Mouse (Mus musculus): Measurements from ENCODE around the gene Lgals12. TPM values are rescaled to one million over a fixed set of nuclear protein-coding genes. Genes with fewer than 3 reads are reported as not detected.

Gene Lgals12
- 0.33 TPM for polyA plus RNA-seq (2015; fragmentation: Illumina TruSeq; extraction: RNeasy Lipid Tissue Mini Kit (QIAGEN cat#74804); ENCODE audit: insufficient read depth, low replicate concordance)

DNA sequence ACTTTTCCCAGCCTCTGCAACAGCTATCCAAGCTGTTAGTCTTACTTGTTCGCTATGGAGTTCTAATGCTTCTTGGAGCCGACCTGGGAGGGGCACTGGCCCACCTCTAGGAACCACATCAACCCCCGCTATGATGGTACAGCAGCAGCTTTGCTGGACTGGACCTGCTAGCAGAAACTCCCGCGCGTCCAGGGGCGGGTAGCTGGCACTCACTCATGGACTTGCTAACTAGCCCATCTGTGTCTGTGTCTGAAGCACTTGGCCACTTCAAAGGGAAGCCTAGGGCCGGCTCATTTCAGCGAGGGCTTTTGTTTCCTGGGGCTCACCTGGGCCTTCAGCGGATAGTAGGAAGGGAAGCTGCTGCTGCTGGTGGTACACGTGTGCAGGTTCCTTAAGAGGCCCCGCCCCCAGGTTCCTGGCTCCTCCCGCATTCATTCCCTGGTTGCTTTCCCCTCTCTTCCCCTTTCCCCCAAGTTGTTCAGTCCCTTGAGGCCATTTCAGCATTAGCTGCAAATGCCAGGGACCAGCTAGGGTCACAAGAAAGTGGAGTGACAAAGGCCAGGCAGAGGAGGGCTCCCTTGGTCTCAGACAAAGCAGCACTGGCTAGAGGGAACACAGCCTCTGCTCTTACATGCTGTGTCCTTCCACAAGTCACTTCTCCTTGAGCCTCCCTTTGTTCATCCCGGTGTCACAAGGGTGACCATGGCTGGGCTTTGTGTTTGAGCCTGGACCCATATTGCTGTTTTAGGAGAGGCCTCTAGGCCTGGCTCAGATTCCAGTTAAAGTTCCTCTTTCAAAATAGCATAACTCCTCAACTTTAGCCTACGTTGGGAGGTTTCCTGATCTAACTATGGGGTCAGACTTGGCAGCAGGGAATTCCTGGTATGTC lies at the start of gene Lgals12:
Lgals12 (minus strand) TSS at position 393 of the 889 bp plus-strand sequence.

DNA sequence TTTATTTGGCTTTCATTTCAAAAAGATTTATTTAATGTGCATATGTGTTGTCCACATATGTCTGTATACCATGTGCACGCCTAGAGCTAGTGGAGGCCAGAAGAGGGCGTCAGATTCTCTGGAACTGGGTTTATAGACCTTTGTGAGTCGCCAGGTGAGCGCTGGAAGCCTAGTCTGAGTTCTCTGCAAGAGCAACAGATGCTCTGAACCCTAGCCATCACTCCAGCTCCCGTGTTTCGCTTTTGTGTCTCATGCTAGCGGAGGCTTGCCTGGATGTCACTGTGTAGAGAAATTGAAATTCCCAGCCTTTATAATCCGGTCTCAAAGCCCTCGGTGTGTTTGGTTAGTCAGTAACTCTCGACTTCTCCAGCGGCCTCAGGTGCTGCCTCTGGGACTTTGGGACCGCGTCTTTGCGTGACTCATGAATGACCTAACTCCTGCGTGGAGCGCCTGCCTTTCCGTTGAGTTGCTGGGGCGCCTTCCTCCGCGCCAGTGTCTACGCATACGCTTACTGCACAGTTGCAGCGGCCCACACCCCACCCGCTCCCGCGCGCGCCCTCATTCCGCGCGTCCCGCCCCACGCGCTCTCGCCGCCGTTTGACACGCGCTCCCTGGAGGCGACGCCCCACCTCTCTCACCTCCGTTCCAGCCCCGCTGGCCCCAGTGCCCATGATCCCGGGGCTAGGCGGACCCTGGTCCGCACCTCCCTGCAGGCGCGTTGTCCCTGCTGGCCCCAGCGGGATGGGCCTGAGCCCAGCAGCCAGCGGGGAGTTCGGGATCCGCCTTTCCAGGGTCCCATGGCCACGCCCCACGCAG lies 5.2 kb upstream of the Lgals12 start, which contains the start of gene Hrasls5:
Hrasls5 (plus strand) TSS at position 600 of the 816 bp plus-strand sequence.

DNA sequence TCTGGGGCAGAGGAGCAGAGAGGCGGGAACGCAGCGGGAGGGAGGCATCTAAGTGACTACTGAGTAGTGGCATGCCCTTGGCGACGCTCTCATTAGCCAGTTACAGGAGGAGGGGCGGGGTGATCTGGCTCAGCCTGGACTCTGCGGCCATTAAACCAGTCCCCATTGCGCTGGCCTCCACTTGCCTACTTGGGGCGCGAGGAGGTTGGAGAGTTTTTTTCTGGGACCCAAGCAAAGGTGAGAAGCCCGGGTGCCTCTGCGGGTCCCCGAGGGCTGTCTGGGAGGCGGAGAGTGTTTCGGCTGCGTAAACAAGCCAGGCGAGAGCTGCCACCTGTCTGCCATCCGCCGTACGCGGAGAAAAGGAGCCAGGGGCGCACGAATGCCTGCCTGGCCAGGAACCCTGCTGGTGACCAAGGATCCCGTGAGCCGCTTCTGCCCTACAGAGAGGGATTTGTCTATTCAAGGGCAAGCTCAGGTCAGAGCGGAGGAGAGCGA lies 49.6 kb downstream of the Lgals12 start, which contains the start of gene Pla2g16:
Pla2g16 (plus strand) TSS at position 132 of the 495 bp plus-strand sequence.

Other genes starting within 250 kb of the Lgals12 start
- gene Spindoc, start 224.2 kb downstream of the Lgals12 start, polyA plus RNA-seq (2015; fragmentation: Illumina TruSeq; extraction: RNeasy Lipid Tissue Mini Kit (QIAGEN cat#74804); ENCODE audit: insufficient read depth, low replicate concordance) = 6.8 TPM
- gene 2700081O15Rik, start 189.6 kb downstream of the Lgals12 start, polyA plus RNA-seq (2015; fragmentation: Illumina TruSeq; extraction: RNeasy Lipid Tissue Mini Kit (QIAGEN cat#74804); ENCODE audit: insufficient read depth, low replicate concordance) = 7.2 TPM
- gene Rtn3, start 123.9 kb downstream of the Lgals12 start, polyA plus RNA-seq (2015; fragmentation: Illumina TruSeq; extraction: RNeasy Lipid Tissue Mini Kit (QIAGEN cat#74804); ENCODE audit: insufficient read depth, low replicate concordance) = 126 TPM
- 67.7 TPM for gene Atl3, start 113.2 kb downstream of the Lgals12 start, polyA plus RNA-seq (2015; fragmentation: Illumina TruSeq; extraction: RNeasy Lipid Tissue Mini Kit (QIAGEN cat#74804); ENCODE audit: insufficient read depth, low replicate concordance)
- 27.5 TPM for gene Pla2g16, start 49.7 kb downstream of the Lgals12 start, polyA plus RNA-seq (2015; fragmentation: Illumina TruSeq; extraction: RNeasy Lipid Tissue Mini Kit (QIAGEN cat#74804); ENCODE audit: insufficient read depth, low replicate concordance)
- not detected for gene Hrasls5, start 5.3 kb upstream of the Lgals12 start, polyA plus RNA-seq (2015; fragmentation: Illumina TruSeq; extraction: RNeasy Lipid Tissue Mini Kit (QIAGEN cat#74804); ENCODE audit: insufficient read depth, low replicate concordance)
- not detected for gene Slc22a19, start 104.1 kb upstream of the Lgals12 start, polyA plus RNA-seq (2015; fragmentation: Illumina TruSeq; extraction: RNeasy Lipid Tissue Mini Kit (QIAGEN cat#74804); ENCODE audit: insufficient read depth, low replicate concordance)
- not detected for gene Slc22a26, start 195.5 kb upstream of the Lgals12 start, polyA plus RNA-seq (2015; fragmentation: Illumina TruSeq; extraction: RNeasy Lipid Tissue Mini Kit (QIAGEN cat#74804); ENCODE audit: insufficient read depth, low replicate concordance)

All from spleen, adult 10 weeks (tissue).